Mouse (Mus musculus) left cerebral cortex, postnatal 36 days (tissue): Measurements from ENCODE around the gene Nup85. TPM values are rescaled to one million over a fixed set of nuclear protein-coding genes. Genes with fewer than 3 reads are reported as not detected.
"Not testable (repeated sequence)": the region's sequence is repeated elsewhere in the genome, so short reads cannot be mapped to it uniquely, and the experiment has no call there.

Experiments
- DNase-seq, 2 experiments: peaks; one replicate each; pipeline ENCODE4 v3.0.0; 2021 to 2022; ENCODE audit warnings: low spot score in 2 of 2, mixed read lengths in 1 of 2
- intact Hi-C: fragments of 180-260 bp; cut with DNase I; formaldehyde crosslinking; loops from one replicate; pipeline ENCODE4 v1.15.1; 2025
- total RNA-seq, 2 experiments: library from RNA; stranded (reverse); gene quantifications; 2 replicates each; pipeline ENCODE4 v1.2.3; 2021

Gene Nup85
- 10 to 100 TPM; 41.6 to 49.9 TPM for total RNA-seq

- DNase-seq, result peak; percentile 93 to 96
- intact Hi-C loops, result no loop called here
Observed at GRCm38 (mm10) chr11:115564064-115564809, at the start of gene Nup85. TSS of gene Nup85 (plus strand) at chr11:115564434.

GRCm38 (mm10) chr11:115515021-115515420 is 49.2 kb upstream of the Nup85 start:
- intact Hi-C loops, result no loop called here
- DNase-seq, result no peak

- no peak for DNase-seq
- intact Hi-C loops, result no loop called here
Observed at GRCm38 (mm10) chr11:115516942-115517341, 47.3 kb upstream of the Nup85 start.

GRCm38 (mm10) chr11:115518693-115519092 is 45.5 kb upstream of the Nup85 start:
- intact Hi-C loops, result no loop called here
- DNase-seq, result peak; percentile 43 to 52

- intact Hi-C loops, result no loop called here
- no peak for DNase-seq
Observed at GRCm38 (mm10) chr11:115519581-115519980, 44.7 kb upstream of the Nup85 start.

GRCm38 (mm10) chr11:115520218-115520617 is 44.0 kb upstream of the Nup85 start:
- DNase-seq, result no peak
- intact Hi-C loops, result no loop called here

- no peak for DNase-seq
- intact Hi-C loops, result no loop called here
Observed at GRCm38 (mm10) chr11:115521080-115521479, 43.2 kb upstream of the Nup85 start.

GRCm38 (mm10) chr11:115522238-115522637 is 42.0 kb upstream of the Nup85 start:
- DNase-seq, result no peak
- intact Hi-C loops, result no loop called here

- no peak for DNase-seq
- intact Hi-C loops, result no loop called here
Observed at GRCm38 (mm10) chr11:115522703-115523102, 41.5 kb upstream of the Nup85 start.

GRCm38 (mm10) chr11:115526446-115526845 is 37.8 kb upstream of the Nup85 start:
- DNase-seq, intact Hi-C loops: not testable (repeated sequence)

GRCm38 (mm10) chr11:115534759-115535371 is 29.4 kb upstream of the Nup85 start:
- intact Hi-C loops, result loop anchor here (5.0 kb wide), 1 partner anchor 67 kb away; the partner anchor contains the start of genes Gga3 and Mrps7

GRCm38 (mm10) chr11:115535401-115536037 is 28.7 kb upstream of the Nup85 start:
- DNase-seq, result peak; percentile 50 to 68
- intact Hi-C loops, result loop anchor here (2.0 to 5.0 kb wide), 2 partner anchors 47 to 67 kb away; partner anchors contain the start of genes Gga3 and Mrps7

More at GRCm38 (mm10) chr11:115534759-115535371, 29.4 kb upstream of the Nup85 start:
- DNase-seq, result no peak

- intact Hi-C loops, result loop anchor here (2.0 to 5.0 kb wide), 2 partner anchors 47 to 66 kb away; partner anchors contain the start of genes Gga3 and Mrps7
- DNase-seq, result peak; percentile 97
Observed at GRCm38 (mm10) chr11:115536038-115536681, 28.1 kb upstream of the Nup85 start, which contains the start of gene Sumo2. TSS of gene Sumo2 (minus strand) at chr11:115536276.

- intact Hi-C loops, result loop anchor here (2.0 to 5.0 kb wide), 2 partner anchors 48 to 65 kb away; partner anchors contain the start of genes Gga3 and Mrps7
- DNase-seq, result peak; percentile 48 to 54
Observed at GRCm38 (mm10) chr11:115536856-115537568, 27.2 kb upstream of the Nup85 start.

GRCm38 (mm10) chr11:115538045-115538444 is 26.2 kb upstream of the Nup85 start:
- intact Hi-C loops, result loop anchor here (5.0 kb wide), 1 partner anchor 64 kb away; the partner anchor contains the start of genes Gga3 and Mrps7
- no peak for DNase-seq

- no peak for DNase-seq
Observed at GRCm38 (mm10) chr11:115543571-115543970, 20.7 kb upstream of the Nup85 start.

GRCm38 (mm10) chr11:115552783-115553182 is 11.5 kb upstream of the Nup85 start:
- intact Hi-C loops, result no loop called here
- DNase-seq, result no peak

More at GRCm38 (mm10) chr11:115543571-115543970, 20.7 kb upstream of the Nup85 start:
- intact Hi-C loops, result no loop called here

- no peak for DNase-seq
- intact Hi-C loops, result no loop called here
Observed at GRCm38 (mm10) chr11:115555717-115556116, 8.5 kb upstream of the Nup85 start.

- no peak for DNase-seq
- intact Hi-C loops, result no loop called here
Observed at GRCm38 (mm10) chr11:115563406-115563805, 828 bp upstream of the Nup85 start.
